Mouse (Mus musculus): ENCODE measurements at regions not wholly inside any gene's neighbourhood (a gene's known extent, or its start where the extent isn't known, plus 50 kb on each side); places are given as distances from the start of the nearest gene placed in this dataset.
"Not testable (repeated sequence)": the region's sequence is repeated elsewhere in the genome, so short reads cannot be mapped to it uniquely, and the experiment has no call there.

GRCm38 (mm10) chr14:19327321-19327720, 91.4 kb downstream of the Gm21738 start:
- no peak for DNase-seq (ENCODE audit: low read depth, low spot score)

- no peak for DNase-seq (ENCODE audit: low read depth, low spot score)
Measured at GRCm38 (mm10) chr14:19311614-19312013, 107.1 kb downstream of the Gm21738 start.

GRCm38 (mm10) chr14:19302859-19303258, 115.9 kb downstream of the Gm21738 start:
- not testable (repeated sequence) for DNase-seq (ENCODE audit: low read depth, low spot score)

- no peak for DNase-seq (ENCODE audit: low read depth, low spot score)
Measured at GRCm38 (mm10) chr14:19279096-19279495, 139.6 kb downstream of the Gm21738 start.

GRCm38 (mm10) chr14:19277777-19278385, 140.8 kb downstream of the Gm21738 start:
- peak; percentile 95 for DNase-seq (ENCODE audit: low read depth, low spot score)
